1 mouse cellular context compared by ENCODE assay signal in the genomic region with DNA sequence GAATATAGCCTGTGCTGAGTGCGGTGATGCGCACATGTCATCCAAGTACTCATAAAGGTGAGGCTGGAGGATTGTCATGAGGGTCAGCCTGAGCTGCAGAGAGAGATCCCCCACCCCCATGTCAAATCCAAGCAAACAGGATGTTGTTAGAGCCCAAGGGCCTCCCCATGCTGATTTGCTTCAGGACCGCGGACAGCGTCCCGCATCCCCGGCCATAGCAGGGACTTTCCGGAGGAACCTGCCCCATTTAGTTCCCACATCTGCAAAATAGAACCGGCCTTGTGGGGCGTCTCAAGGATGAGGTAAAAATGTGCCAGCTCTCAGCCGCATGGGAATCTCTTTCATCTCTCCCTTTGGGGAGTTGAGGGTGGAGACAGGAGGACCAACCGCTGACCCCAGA.
TF ChIP-seq lines count a peak whose summit lies in the region.

No protein-coding gene starts in this region.

TF ChIP-seq in CH12.LX, 34 proteins besides CTCF, POLR2A, EP300 and RAD21:
- TF ChIP-seq MYC (IDR thresholded peaks at IDR 0.05; ENCODE audit: low read depth, low read length) (0 out of 2 replicates have a peak, but pooled peaks have one; percentile 36), HCFC1 (IDR thresholded peaks at IDR 0.05; ENCODE audit: low read depth, low read length) (0 out of 2 replicates have a peak, but pooled peaks have one; percentile 20), MAX (IDR thresholded peaks at IDR 0.05; ENCODE audit: low read length) (peak; percentile 60), MXI1 (IDR thresholded peaks at IDR 0.05; ENCODE audit: low read depth, low read length) (peak; percentile 91), TCF12 (IDR thresholded peaks at IDR 0.05; ENCODE audit: low read depth, low read length) (0 out of 2 replicates have a peak, but pooled peaks have one; percentile 12), MEF2A (IDR thresholded peaks at IDR 0.05; ENCODE audit: borderline replicate concordance, low read depth, low read length) (peak; percentile 50; the same call in 1 of the 2 replicates), SIN3A (IDR thresholded peaks at IDR 0.05; ENCODE audit: low read length) (peak; percentile 96), JUN (IDR thresholded peaks at IDR 0.05; ENCODE audit: insufficient read depth, low read depth, low read length) (no peak), UBTF (IDR thresholded peaks at IDR 0.05; ENCODE audit: low read depth, low read length) (0 out of 2 replicates have a peak, but pooled peaks have one; percentile 34), CHD1 (IDR thresholded peaks at IDR 0.05; ENCODE audit: low read depth, low read length) (no peak), IRF4 (IDR thresholded peaks at IDR 0.05; ENCODE audit: low read depth, low read length) (0 out of 2 replicates have a peak, but pooled peaks have one; percentile 31), ZKSCAN1 (IDR thresholded peaks at IDR 0.05; ENCODE audit: borderline replicate concordance, low read depth, low read length) (no peak)
